Comparison of ENCODE assay signal across 8 mouse cellular contexts in the genomic region with DNA sequence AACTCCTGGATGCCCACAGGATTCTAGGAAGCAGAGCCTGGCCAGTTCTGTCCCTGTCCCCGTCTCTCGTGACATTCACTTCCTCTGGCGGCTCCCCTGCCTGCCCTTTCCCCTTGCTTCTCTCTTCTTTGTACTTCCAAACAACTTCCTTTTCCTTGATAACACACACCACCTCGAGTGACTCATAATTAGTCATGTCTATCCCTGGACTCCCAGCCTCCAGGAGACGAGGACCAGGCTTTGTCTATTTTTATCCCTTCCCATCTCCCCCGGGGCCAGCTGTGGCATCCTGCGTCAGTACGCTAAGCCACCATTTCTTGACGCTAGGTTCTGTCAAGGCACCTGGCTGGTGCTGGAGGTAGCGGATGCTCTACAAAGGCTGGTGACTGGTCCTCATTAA. TPM values are rescaled to one million over a fixed set of nuclear protein-coding genes. Genes with fewer than 3 reads are reported as not detected.
DNase-seq lines count a peak whose midpoint lies in the region; ATAC-seq and TF ChIP-seq lines count a peak whose summit lies in the region.

No protein-coding gene starts in this region.

- intact Hi-C loops in left cerebral cortex, adult 2 months (cut with DNase I), result no loop called here

- peak overlapping the region; percentile 49 for H3K4me2 ChIP-seq in heart, embryonic 15.5 days
- peak overlapping the region; percentile 21; the same call in 1 of the 2 replicates for H3K4me2 ChIP-seq in liver, embryonic 11.5 days
- no peak overlapping the region for H3K4me2 ChIP-seq in hindbrain, embryonic 12.5 days (replicated peaks)

- 7% methylated on average over 10 of the region's 10 CpGs for WGBS in heart, embryonic 15.5 days
- WGBS in liver, embryonic 11.5 days, result 27% methylated on average over 10 of the region's 10 CpGs
- 41% methylated on average over 10 of the region's 10 CpGs for WGBS in hindbrain, embryonic 12.5 days

- H3K9ac ChIP-seq in heart, embryonic 15.5 days, result no peak overlapping the region
- H3K9ac ChIP-seq in liver, embryonic 11.5 days (ENCODE audit: low read depth, low read length), result 0 out of 2 replicates have a peak overlapping the region, but pooled peaks have one; percentile 0
- H3K9ac ChIP-seq in hindbrain, embryonic 12.5 days, result no peak overlapping the region

- H3K4me3 ChIP-seq in left cerebral cortex, adult 2 months, result no peak overlapping the region
- 0 out of 2 replicates have a peak overlapping the region, but pooled peaks have one; percentile 8 for H3K4me3 ChIP-seq in heart, embryonic 15.5 days
- no peak overlapping the region; the same call in 1 of the 2 replicates for H3K4me3 ChIP-seq in liver, embryonic 11.5 days (ENCODE audit: low read depth, low read length)
- H3K4me3 ChIP-seq in hindbrain, embryonic 12.5 days, result no peak overlapping the region

- TF ChIP-seq CTCF in left cerebral cortex, adult 2 months (IDR thresholded peaks at IDR 0.05), result no peak

- no peaks in the 10 kb centered on the region for H3K36me3 ChIP-seq in heart, embryonic 15.5 days
- no peaks in the 10 kb centered on the region for H3K36me3 ChIP-seq in liver, embryonic 11.5 days (ENCODE audit: control insufficient read depth, insufficient read depth, low read length)
- no peaks in the 10 kb centered on the region for H3K36me3 ChIP-seq in hindbrain, embryonic 12.5 days

- peaks cover 23% of the 10 kb centered on the region for H3K4me1 ChIP-seq in heart, embryonic 15.5 days (replicated peaks)
- H3K4me1 ChIP-seq in liver, embryonic 11.5 days (replicated peaks; ENCODE audit: control insufficient read depth, insufficient read depth, low read length), result peaks cover 12% of the 10 kb centered on the region; the same call in 1 of the 2 replicates
- H3K4me1 ChIP-seq in hindbrain, embryonic 12.5 days, result peaks cover 10% of the 10 kb centered on the region

- no peaks in the 10 kb centered on the region for H3K27me3 ChIP-seq in heart, embryonic 15.5 days
- no peaks in the 10 kb centered on the region for H3K27me3 ChIP-seq in liver, embryonic 11.5 days (replicated peaks; ENCODE audit: control insufficient read depth, insufficient read depth, low read length)
- H3K27me3 ChIP-seq in hindbrain, embryonic 12.5 days, result no peaks in the 10 kb centered on the region

- peak; percentile 43 to 49 for DNase-seq in left cerebral cortex, adult 2 months (ENCODE audit: extremely low spot score in 1 of 2, low spot score in 2 of 2)
- no peak for DNase-seq in left cerebral cortex, adult 11 months (ENCODE audit: low spot score)
- peak; percentile 80 for DNase-seq in adrenal gland, adult 2 months
- no peak for DNase-seq in liver, embryonic 11.5 days (ENCODE audit: low spot score)
- DNase-seq in cerebellum, adult 18-20 months, result no peak
- no peak for DNase-seq in gastrocnemius, adult 8-10 months (ENCODE audit: low spot score in 2 of 2)

- peak; percentile 58 for ATAC-seq in heart, embryonic 15.5 days (replicated peaks; ENCODE audit: insufficient number of reproducible peaks, insufficient read depth, low FRiP score, low read depth)
- ATAC-seq in liver, embryonic 11.5 days (replicated peaks; ENCODE audit: low FRiP score), result no peak
- no peak for ATAC-seq in hindbrain, embryonic 12.5 days (ENCODE audit: low FRiP score)

- no peaks in the 10 kb centered on the region for H3K9me3 ChIP-seq in heart, embryonic 15.5 days (replicated peaks)
- no peaks in the 10 kb centered on the region for H3K9me3 ChIP-seq in liver, embryonic 11.5 days (ENCODE audit: control insufficient read depth, low read length)
- no peaks in the 10 kb centered on the region for H3K9me3 ChIP-seq in hindbrain, embryonic 12.5 days (replicated peaks)

- no peak overlapping the region for H3K27ac ChIP-seq in left cerebral cortex, adult 2 months
- peak overlapping the region; percentile 55 for H3K27ac ChIP-seq in heart, embryonic 15.5 days
- H3K27ac ChIP-seq in liver, embryonic 11.5 days (ENCODE audit: low read depth, low read length), result no peak overlapping the region
- no peak overlapping the region; the same call in 1 of the 2 replicates for H3K27ac ChIP-seq in hindbrain, embryonic 12.5 days

RNA-seq across cellular contexts. Expression of gene Bicral, which starts 15.9 kb away (rescaled TPM):
- total RNA-seq in left cerebral cortex, adult 2 months (2021), result 10 to 100 TPM; 57.5 to 59.7 TPM
- 10 to 100 TPM; 22.6 to 25.1 TPM for total RNA-seq in adrenal gland, adult 2 months (2021)
- 6.1 and 7.7 TPM in 2 replicates for polyA plus RNA-seq in adrenal gland, adult 2 months (2012; rRNA removed)
- 3.2 and 3.9 TPM in 2 replicates for polyA plus RNA-seq in heart, embryonic 15.5 days (2015; fragmentation: Nextera tagmentation; extraction: Ambion mirVana)
- polyA plus RNA-seq in liver, embryonic 11.5 days (2014; fragmentation: Nextera tagmentation; extraction: Ambion mirVana), result 6.3 and 7.4 TPM in 2 replicates
- polyA plus RNA-seq in hindbrain, embryonic 12.5 days (2016; fragmentation: Nextera tagmentation; extraction: Ambion mirVana), result 7.6 and 8.1 TPM in 2 replicates
- 10 to 100 TPM; 11.2 to 15.0 (median 12.5) TPM for total RNA-seq in gastrocnemius, adult 8-10 months (2022)

RNA-seq across cellular contexts. Expression of gene Tbcc, which starts 16.4 kb away (rescaled TPM):
- 10 to 100 TPM; 30.9 to 35.3 TPM for total RNA-seq in left cerebral cortex, adult 2 months (2021)
- total RNA-seq in adrenal gland, adult 2 months (2021), result 10 to 100 TPM; 13.1 to 23.8 TPM
- polyA plus RNA-seq in adrenal gland, adult 2 months (2012; rRNA removed), result 17.2 and 18.5 TPM in 2 replicates
- polyA plus RNA-seq in heart, embryonic 15.5 days (2015; fragmentation: Nextera tagmentation; extraction: Ambion mirVana), result 41.9 and 43.8 TPM in 2 replicates
- 43.5 and 43.7 TPM in 2 replicates for polyA plus RNA-seq in liver, embryonic 11.5 days (2014; fragmentation: Nextera tagmentation; extraction: Ambion mirVana)
- polyA plus RNA-seq in hindbrain, embryonic 12.5 days (2016; fragmentation: Nextera tagmentation; extraction: Ambion mirVana), result 74.5 and 82.9 TPM in 2 replicates
- total RNA-seq in gastrocnemius, adult 8-10 months (2022), result 1 to 10 TPM; 7.4 to 9.4 (median 7.9) TPM

RNA-seq across cellular contexts. Expression of gene Prph2, which starts 36.1 kb away (rescaled TPM):
- total RNA-seq in left cerebral cortex, adult 2 months (2021), result not detected
- total RNA-seq in adrenal gland, adult 2 months (2021), result not detected
- polyA plus RNA-seq in adrenal gland, adult 2 months (2012; rRNA removed), result not detected in 2 replicates
- polyA plus RNA-seq in heart, embryonic 15.5 days (2015; fragmentation: Nextera tagmentation; extraction: Ambion mirVana), result not detected in 2 replicates
- polyA plus RNA-seq in liver, embryonic 11.5 days (2014; fragmentation: Nextera tagmentation; extraction: Ambion mirVana), result not detected in 2 replicates
- polyA plus RNA-seq in hindbrain, embryonic 12.5 days (2016; fragmentation: Nextera tagmentation; extraction: Ambion mirVana), result not detected in 2 replicates
- total RNA-seq in gastrocnemius, adult 8-10 months (2022), result not detected

Comparison
In these comparisons a context has a peak if more than half of its experiments do, and no peak if none do; other contexts are left out.
1. DNase-seq: peak in left cerebral cortex, adult 2 months (2 of 2) and adrenal gland, adult 2 months (single experiment); none in left cerebral cortex, adult 11 months (single experiment), liver, embryonic 11.5 days (single experiment), cerebellum, adult 18-20 months (0 of 2) and gastrocnemius, adult 8-10 months (0 of 2).